Mouse (Mus musculus): Measurements from ENCODE around the gene Ifna6.
"Not testable (repeated sequence)": the region's sequence is repeated elsewhere in the genome, so short reads cannot be mapped to it uniquely, and the experiment has no call there.

Ifna6 gene

GRCm38 (mm10) chr4:88827116-88827515 lies at the start of gene Ifna6:
Ifna6 (plus strand) TSS chr4:88827416.
- not testable (repeated sequence) for DNase-seq

GRCm38 (mm10) chr4:88779550-88779949 lies 47.7 kb upstream of the Ifna6 start, which contains the start of gene Gm13272:
Gm13272 (plus strand) TSS chr4:88779850.
- not testable (repeated sequence) for DNase-seq

- peak in 1 of 2 experiments; percentile 3 for DNase-seq
Measured at GRCm38 (mm10) chr4:88780320-88780719, 46.9 kb upstream of the Ifna6 start.

GRCm38 (mm10) chr4:88781831-88782230 lies 45.4 kb upstream of the Ifna6 start, which contains the start of gene Ifnz:
Ifnz (plus strand) TSS chr4:88782131.
- not testable (repeated sequence) for DNase-seq

GRCm38 (mm10) chr4:88782335-88782734 lies 44.9 kb upstream of the Ifna6 start:
- DNase-seq: not testable (repeated sequence)

DNA sequence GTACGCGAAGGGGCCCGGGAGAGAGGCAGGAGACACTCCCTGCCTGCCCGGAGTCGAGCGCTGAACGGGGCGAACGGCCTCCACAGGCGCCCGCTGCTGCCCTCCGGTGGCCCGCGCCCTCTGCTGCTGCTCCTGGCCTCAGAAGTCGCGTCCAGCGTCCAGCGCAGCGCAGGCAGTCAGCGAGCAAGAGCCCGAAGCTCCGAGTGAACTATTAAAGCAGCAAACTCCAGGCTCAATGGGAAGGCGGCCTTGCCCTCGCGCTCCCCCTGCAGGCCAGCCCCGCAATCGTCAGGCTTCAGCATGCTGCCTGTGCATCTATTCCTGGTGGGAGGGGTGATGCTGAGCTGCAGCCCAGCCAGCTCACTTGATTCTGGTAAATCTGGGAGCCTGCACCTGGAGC lies 41.8 kb upstream of the Ifna6 start, which contains the start of gene Gm13276:
Gm13276 (plus strand) TSS at position 301 of the 400 bp plus-strand sequence.
- DNase-seq: not testable (repeated sequence)

GRCm38 (mm10) chr4:88788402-88788801 lies 38.8 kb upstream of the Ifna6 start, which contains the start of gene Gm13277:
Gm13277 (plus strand) TSS chr4:88788632.
- peak; percentile 73 to 83 for DNase-seq

DNA sequence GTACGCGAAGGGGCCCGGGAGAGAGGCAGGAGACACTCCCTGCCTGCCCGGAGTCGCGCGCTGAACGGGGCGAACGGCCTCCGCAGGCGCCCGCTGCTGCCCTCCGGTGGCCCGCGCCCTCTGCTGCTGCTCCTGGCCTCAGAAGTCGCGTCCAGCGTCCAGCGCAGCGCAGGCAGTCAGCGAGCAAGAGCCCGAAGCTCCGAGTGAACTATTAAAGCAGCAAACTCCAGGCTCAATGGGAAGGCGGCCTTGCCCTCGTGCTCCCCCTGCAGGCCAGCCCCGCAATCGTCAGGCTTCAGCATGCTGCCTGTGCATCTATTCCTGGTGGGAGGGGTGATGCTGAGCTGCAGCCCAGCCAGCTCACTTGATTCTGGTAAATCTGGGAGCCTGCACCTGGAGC lies 36.0 kb upstream of the Ifna6 start, which contains the start of gene Gm13278:
Gm13278 (plus strand) TSS at position 301 of the 400 bp plus-strand sequence.
- DNase-seq: not testable (repeated sequence)

GRCm38 (mm10) chr4:88793936-88794675 lies 33.1 kb upstream of the Ifna6 start, which contains the start of gene Gm13275:
Gm13275 (plus strand) TSS chr4:88794487.
- DNase-seq: peak; percentile 56 to 76

- DNase-seq: not testable (repeated sequence)
Measured at GRCm38 (mm10) chr4:88797097-88797496, 30.1 kb upstream of the Ifna6 start, which contains the start of gene Gm13279. Gm13279 (plus strand) TSS chr4:88797397.

GRCm38 (mm10) chr4:88799365-88799764 lies 27.9 kb upstream of the Ifna6 start, which contains the start of gene Gm13285:
Gm13285 (plus strand) TSS chr4:88799665.
- DNase-seq: not testable (repeated sequence)

DNA sequence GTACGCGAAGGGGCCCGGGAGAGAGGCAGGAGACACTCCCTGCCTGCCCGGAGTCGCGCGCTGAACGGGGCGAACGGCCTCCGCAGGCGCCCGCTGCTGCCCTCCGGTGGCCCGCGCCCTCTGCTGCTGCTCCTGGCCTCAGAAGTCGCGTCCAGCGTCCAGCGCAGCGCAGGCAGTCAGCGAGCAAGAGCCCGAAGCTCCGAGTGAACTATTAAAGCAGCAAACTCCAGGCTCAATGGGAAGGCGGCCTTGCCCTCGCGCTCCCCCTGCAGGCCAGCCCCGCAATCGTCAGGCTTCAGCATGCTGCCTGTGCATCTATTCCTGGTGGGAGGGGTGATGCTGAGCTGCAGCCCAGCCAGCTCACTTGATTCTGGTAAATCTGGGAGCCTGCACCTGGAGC lies 24.3 kb upstream of the Ifna6 start, which contains the start of gene Gm13287:
Gm13287 (plus strand) TSS at position 301 of the 400 bp plus-strand sequence.
- not testable (repeated sequence) for DNase-seq

DNA sequence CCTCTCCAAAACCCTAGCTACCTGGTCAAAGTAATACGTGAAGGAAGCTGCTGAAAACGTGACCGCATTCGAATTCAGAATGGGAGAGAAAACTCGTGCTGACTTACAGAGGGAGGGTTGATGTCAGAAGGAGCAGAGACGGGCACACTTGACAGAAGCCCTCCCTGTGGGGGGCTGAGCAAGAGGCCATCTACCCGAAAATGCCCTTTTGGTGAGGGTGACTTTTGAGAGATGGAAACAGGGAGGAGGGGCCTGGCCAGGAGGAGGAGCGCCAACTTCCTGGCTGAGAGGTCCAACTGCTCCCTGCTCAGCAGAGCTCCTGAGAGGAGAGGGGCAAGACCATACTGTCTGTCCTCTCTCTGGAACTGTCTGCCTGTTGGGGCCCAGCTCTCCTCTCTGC lies 22.0 kb upstream of the Ifna6 start, which contains the start of gene Gm13288:
Gm13288 (plus strand) TSS at position 301 of the 400 bp plus-strand sequence.
- not testable (repeated sequence) for DNase-seq

GRCm38 (mm10) chr4:88805761-88806160 lies 21.5 kb upstream of the Ifna6 start:
- peak; percentile 13 to 35 for DNase-seq

DNA sequence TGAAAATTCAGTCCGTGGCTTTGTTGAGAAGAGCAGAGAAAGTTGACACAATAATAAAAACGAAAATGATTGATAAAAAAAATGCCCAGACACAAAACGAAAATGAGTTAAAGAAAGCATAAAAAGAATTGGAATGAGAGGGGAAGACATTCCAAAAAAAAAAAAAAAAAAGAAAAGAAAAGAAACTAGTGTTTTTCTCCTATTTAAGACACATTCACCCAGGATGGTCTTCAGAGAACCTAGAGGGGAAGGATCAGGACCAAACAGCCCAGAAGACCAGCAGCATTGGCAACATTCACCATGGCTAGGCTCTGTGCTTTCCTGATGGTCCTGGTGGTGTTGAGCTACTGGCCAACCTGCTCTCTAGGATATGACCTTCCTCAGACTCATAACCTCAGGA lies 11.3 kb upstream of the Ifna6 start, which contains the start of gene Ifna7:
Ifna7 (plus strand) TSS at position 301 of the 400 bp plus-strand sequence.
- DNase-seq: no peak

- DNase-seq: no peak
Measured at GRCm38 (mm10) chr4:88819659-88820058, 7.6 kb upstream of the Ifna6 start, which contains the start of gene Ifna11. Ifna11 (plus strand) TSS chr4:88819959.

DNA sequence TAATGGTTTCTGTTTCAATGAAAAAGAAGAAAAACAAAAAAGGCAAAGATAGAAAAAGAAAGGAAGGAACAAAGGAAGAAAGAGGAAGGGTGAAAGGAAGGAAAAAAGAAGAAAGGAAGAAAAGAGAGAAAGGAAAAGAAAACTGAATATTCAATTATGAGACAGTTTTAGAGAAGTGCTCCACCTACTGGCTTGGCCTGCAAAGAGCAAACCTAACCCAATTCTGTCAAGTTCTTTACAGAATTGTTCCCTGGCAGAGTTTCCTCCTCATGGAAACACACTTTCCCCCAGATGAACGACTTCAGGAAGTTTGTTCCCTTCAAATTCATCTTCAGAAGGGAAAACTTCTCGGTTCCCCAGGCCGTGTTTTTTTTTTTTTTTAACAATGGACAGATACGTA lies 4.2 kb upstream of the Ifna6 start:
- peak in 1 of 2 experiments; percentile 17 for DNase-seq

DNA sequence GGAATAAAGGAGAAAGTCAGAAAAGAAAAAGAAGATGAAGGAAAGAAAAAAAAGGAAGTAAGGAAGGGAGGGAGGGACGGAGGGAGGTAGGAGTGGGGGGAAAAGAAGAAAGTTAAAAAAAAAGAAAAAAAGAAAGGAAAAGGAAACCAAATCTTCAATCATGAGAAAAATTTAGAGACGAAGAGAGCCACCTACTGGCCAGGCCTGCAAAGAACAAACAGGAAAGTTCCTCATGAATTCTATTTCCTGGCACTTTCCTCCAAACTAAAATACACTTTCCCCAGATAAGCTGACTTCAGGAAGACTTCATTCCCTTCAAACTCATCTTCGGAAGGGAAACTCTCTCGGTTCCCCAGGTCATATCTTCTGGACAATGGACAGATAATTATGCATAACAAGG lies 3.3 kb downstream of the Ifna6 start:
- DNase-seq: peak in 1 of 2 experiments; percentile 33

DNA sequence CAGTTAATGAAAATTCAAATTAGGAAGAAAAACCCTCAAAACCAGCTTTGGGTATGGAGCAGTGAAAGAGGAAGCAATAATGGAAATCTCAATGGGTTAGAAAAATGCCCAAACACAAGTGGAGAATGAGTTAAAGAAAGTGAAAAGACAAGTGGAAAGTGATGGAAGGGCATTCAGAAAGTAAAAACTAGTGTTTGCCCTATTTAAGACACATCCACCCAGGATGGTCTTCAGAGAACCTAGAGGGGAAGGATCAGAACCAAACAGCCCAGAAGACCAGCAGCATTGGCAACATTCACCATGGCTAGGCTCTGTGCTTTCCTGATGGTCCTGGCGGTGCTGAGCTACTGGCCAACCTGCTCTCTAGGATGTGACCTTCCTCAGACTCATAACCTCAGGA lies 8.0 kb downstream of the Ifna6 start, which contains the start of gene Ifna5:
Ifna5 (plus strand) TSS at position 301 of the 400 bp plus-strand sequence.
- DNase-seq: not testable (repeated sequence)

DNA sequence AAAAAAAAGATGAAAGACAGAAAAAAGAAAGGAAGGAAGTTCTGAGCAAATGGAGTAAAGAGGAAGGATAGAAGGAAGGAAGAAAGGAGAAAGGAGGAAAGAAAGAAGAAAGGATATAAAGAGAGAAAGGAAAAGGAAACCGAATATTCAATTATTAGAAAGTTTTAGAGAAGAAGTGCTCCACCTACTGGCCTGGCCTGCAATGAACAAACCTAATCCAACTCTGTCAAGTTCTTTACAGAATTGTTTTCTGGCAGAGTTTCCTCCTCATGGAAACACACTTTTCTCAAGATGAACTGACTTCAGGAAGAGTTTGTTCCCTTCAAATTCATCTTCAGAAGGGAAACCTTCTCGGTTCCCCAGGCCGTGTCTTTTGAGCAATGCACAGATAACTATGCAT lies 11.6 kb downstream of the Ifna6 start:
- DNase-seq: peak in 1 of 2 experiments; percentile 5

GRCm38 (mm10) chr4:88840058-88840457 lies 12.8 kb downstream of the Ifna6 start:
- DNase-seq: no peak

- no peak for DNase-seq
Measured at GRCm38 (mm10) chr4:88841438-88841911, 14.3 kb downstream of the Ifna6 start, which contains the start of gene Ifna4. Ifna4 (plus strand) TSS chr4:88841861.

GRCm38 (mm10) chr4:88845334-88845733 lies 18.1 kb downstream of the Ifna6 start:
- no peak for DNase-seq

Data from cerebellum, postnatal 25 days (tissue).